Comparison of ENCODE assay signal across 7 mouse cellular contexts in genomic region chr12:102756304-102756703, GRCm38 (mm10). TPM values are rescaled to one million over a fixed set of nuclear protein-coding genes. Genes with fewer than 3 reads are reported as not detected.
DNase-seq lines count a peak whose midpoint lies in the region; ATAC-seq and TF ChIP-seq lines count a peak whose summit lies in the region.

No protein-coding gene starts in this region.

- H3K4me1 ChIP-seq in megakaryocyte, embryonic 14.5 days, result peaks cover 46% of the 10 kb centered on the region
- H3K4me1 ChIP-seq in heart, postnatal 0 days (ENCODE audit: control insufficient read depth, insufficient read depth), result peaks cover 15% of the 10 kb centered on the region
- H3K4me1 ChIP-seq in liver, embryonic 14.5 days (replicated peaks; ENCODE audit: control insufficient read depth in 2 of 2, insufficient read depth in 2 of 2, low read length in 1 of 2), result peaks cover 10 to 12% of the 10 kb centered on the region in 2 experiments

- ATAC-seq in megakaryocyte, adult 5-6 weeks (ENCODE audit: poor library complexity, severe bottlenecking), result no peak
- no peak for ATAC-seq in heart, postnatal 0 days (ENCODE audit: insufficient read depth, low read depth)
- ATAC-seq in liver, embryonic 14.5 days (ENCODE audit: insufficient read depth), result no peak

- DNase-seq in c-Kit-positive CD71-positive TER-119-negative erythroid progenitor cells, embryonic 14.5 days (ENCODE audit: low read depth), result peak; percentile 50
- DNase-seq in heart, postnatal 0 days (ENCODE audit: low spot score), result no peak
- DNase-seq in liver, embryonic 14.5 days (ENCODE audit: low read depth in 3 of 3, low spot score in 3 of 3), result peak in 2 of 3 experiments; percentile 47 to 49
- peak; percentile 42 for DNase-seq in retina, postnatal 1 day
- DNase-seq in frontal cortex, postnatal 10 days (ENCODE audit: low spot score in 2 of 2), result no peak

- no peak overlapping the region for H3K9ac ChIP-seq in heart, postnatal 0 days (replicated peaks; ENCODE audit: low read depth, low read length)
- H3K9ac ChIP-seq in liver, embryonic 14.5 days (replicated peaks), result peak overlapping the region; percentile 79

- H3K4me2 ChIP-seq in heart, postnatal 0 days (ENCODE audit: low read depth, low read length), result peak overlapping the region; percentile 87
- H3K4me2 ChIP-seq in liver, embryonic 14.5 days (ENCODE audit: low read depth), result peak overlapping the region; percentile 97

- TF ChIP-seq EP300 in heart, postnatal 0 days (IDR thresholded peaks at IDR 0.05; ENCODE audit: low read depth), result no peak
- TF ChIP-seq EP300 in liver, embryonic 14.5 days (IDR thresholded peaks at IDR 0.05; ENCODE audit: low read depth), result no peak

- H3K4me3 ChIP-seq in megakaryocyte, embryonic 14.5 days (replicated peaks), result peak overlapping the region; percentile 100
- H3K4me3 ChIP-seq in heart, postnatal 0 days (ENCODE audit: low read depth, low read length), result peak overlapping the region; percentile 94
- H3K4me3 ChIP-seq in liver, embryonic 14.5 days (ENCODE audit: insufficient read depth in 1 of 2, low read depth in 2 of 2, low read length in 2 of 2), result peak overlapping the region; percentile 87 to 96

- peak; percentile 25; the same call in 1 of the 2 replicates for TF ChIP-seq CTCF in heart, postnatal 0 days (IDR thresholded peaks at IDR 0.05; ENCODE audit: low read depth)
- peak; percentile 67 for TF ChIP-seq CTCF in liver, embryonic 14.5 days (IDR thresholded peaks at IDR 0.05; ENCODE audit: low read depth)

- peak overlapping the region; percentile 78; the same call in 1 of the 2 replicates for H3K27ac ChIP-seq in heart, postnatal 0 days (ENCODE audit: low read depth)
- no peak overlapping the region for H3K27ac ChIP-seq in liver, embryonic 14.5 days

- H3K9me3 ChIP-seq in megakaryocyte, embryonic 14.5 days, result no peaks in the 10 kb centered on the region
- no peaks in the 10 kb centered on the region for H3K9me3 ChIP-seq in heart, postnatal 0 days (replicated peaks; ENCODE audit: control insufficient read depth, low read length)
- H3K9me3 ChIP-seq in liver, embryonic 14.5 days (ENCODE audit: control insufficient read depth, low read length), result no peaks in the 10 kb centered on the region

- WGBS in heart, postnatal 0 days, result 70% methylated on average over 7 of the region's 7 CpGs
- 72% methylated on average over 7 of the region's 7 CpGs for WGBS in liver, embryonic 14.5 days (ENCODE audit: insufficient replicate concordance)

- no peaks in the 10 kb centered on the region for H3K27me3 ChIP-seq in megakaryocyte, embryonic 14.5 days (replicated peaks)
- H3K27me3 ChIP-seq in heart, postnatal 0 days (ENCODE audit: control insufficient read depth, insufficient read depth, low read length), result no peaks in the 10 kb centered on the region
- no peaks in the 10 kb centered on the region for H3K27me3 ChIP-seq in liver, embryonic 14.5 days (ENCODE audit: control insufficient read depth, insufficient read depth, low read length)

- peaks cover 32% of the 10 kb centered on the region for H3K36me3 ChIP-seq in megakaryocyte, embryonic 14.5 days (replicated peaks; ENCODE audit: low read length)
- no peaks in the 10 kb centered on the region for H3K36me3 ChIP-seq in heart, postnatal 0 days (replicated peaks; ENCODE audit: control insufficient read depth, insufficient read depth, low read length)
- peaks cover 2% of the 10 kb centered on the region for H3K36me3 ChIP-seq in liver, embryonic 14.5 days (replicated peaks; ENCODE audit: control insufficient read depth, insufficient read depth, low read depth)

RNA-seq across cellular contexts. Expression of gene Gm28051, which starts 1.3 kb away (rescaled TPM):
- polyA plus RNA-seq in megakaryocyte, embryonic 14.5 days (2012; ENCODE audit: insufficient read depth, low replicate concordance), result not detected in 2 replicates
- total RNA-seq in megakaryocyte, adult 5-6 weeks (2015), result not detected in 2 replicates
- total RNA-seq in megakaryocyte, adult 5-6 weeks (2017), result not detected in 2 replicates
- total RNA-seq in heart, postnatal 0 days (2014; rRNA removed; ENCODE audit: low replicate concordance), result not detected in 2 replicates
- not detected in 2 replicates for polyA plus RNA-seq in heart, postnatal 0 days (2015; fragmentation: Nextera tagmentation; extraction: Ambion mirVana)
- not detected in 2 replicates for polyA plus RNA-seq in liver, embryonic 14.5 days (2012; rRNA removed)
- polyA plus RNA-seq in liver, embryonic 14.5 days (2014; fragmentation: Nextera tagmentation; extraction: Ambion mirVana), result not detected in 2 replicates

RNA-seq across cellular contexts. Expression of gene Gon7, which starts 1.3 kb away (rescaled TPM):
- polyA plus RNA-seq in megakaryocyte, embryonic 14.5 days (2012; ENCODE audit: insufficient read depth, low replicate concordance), result 10.4 TPM in 1 of 2 replicates, not detected in the other
- 22.2 and 26.1 TPM in 2 replicates for total RNA-seq in megakaryocyte, adult 5-6 weeks (2015)
- total RNA-seq in megakaryocyte, adult 5-6 weeks (2017), result 14.0 and 29.9 TPM in 2 replicates
- total RNA-seq in heart, postnatal 0 days (2014; rRNA removed; ENCODE audit: low replicate concordance), result 1.8 and 5.7 TPM in 2 replicates
- 17.2 and 20.5 TPM in 2 replicates for polyA plus RNA-seq in heart, postnatal 0 days (2015; fragmentation: Nextera tagmentation; extraction: Ambion mirVana)
- 4.0 and 6.9 TPM in 2 replicates for polyA plus RNA-seq in liver, embryonic 14.5 days (2012; rRNA removed)
- 9.3 and 10.8 TPM in 2 replicates for polyA plus RNA-seq in liver, embryonic 14.5 days (2014; fragmentation: Nextera tagmentation; extraction: Ambion mirVana)

RNA-seq across cellular contexts. Expression of gene Ubr7, which starts 1.5 kb away (rescaled TPM):
- 4.4 and 11.3 TPM in 2 replicates for polyA plus RNA-seq in megakaryocyte, embryonic 14.5 days (2012; ENCODE audit: insufficient read depth, low replicate concordance)
- 15.8 and 21.5 TPM in 2 replicates for total RNA-seq in megakaryocyte, adult 5-6 weeks (2015)
- 29.5 and 37.3 TPM in 2 replicates for total RNA-seq in megakaryocyte, adult 5-6 weeks (2017)
- 44.0 and 52.3 TPM in 2 replicates for total RNA-seq in heart, postnatal 0 days (2014; rRNA removed; ENCODE audit: low replicate concordance)
- 22.4 and 23.5 TPM in 2 replicates for polyA plus RNA-seq in heart, postnatal 0 days (2015; fragmentation: Nextera tagmentation; extraction: Ambion mirVana)
- 11.4 and 16.1 TPM in 2 replicates for polyA plus RNA-seq in liver, embryonic 14.5 days (2012; rRNA removed)
- 25.3 and 25.7 TPM in 2 replicates for polyA plus RNA-seq in liver, embryonic 14.5 days (2014; fragmentation: Nextera tagmentation; extraction: Ambion mirVana)

RNA-seq across cellular contexts. Expression of gene Gm20604, which starts 2.2 kb away (rescaled TPM):
- polyA plus RNA-seq in megakaryocyte, embryonic 14.5 days (2012; ENCODE audit: insufficient read depth, low replicate concordance), result 0.82 TPM in 1 of 2 replicates, not detected in the other
- 10.0 and 10.6 TPM in 2 replicates for total RNA-seq in megakaryocyte, adult 5-6 weeks (2015)
- total RNA-seq in megakaryocyte, adult 5-6 weeks (2017), result 3.3 and 5.4 TPM in 2 replicates
- total RNA-seq in heart, postnatal 0 days (2014; rRNA removed; ENCODE audit: low replicate concordance), result 5.7 and 11.2 TPM in 2 replicates
- 12.1 and 13.4 TPM in 2 replicates for polyA plus RNA-seq in heart, postnatal 0 days (2015; fragmentation: Nextera tagmentation; extraction: Ambion mirVana)
- polyA plus RNA-seq in liver, embryonic 14.5 days (2012; rRNA removed), result 3.7 and 6.1 TPM in 2 replicates
- 8.1 and 9.3 TPM in 2 replicates for polyA plus RNA-seq in liver, embryonic 14.5 days (2014; fragmentation: Nextera tagmentation; extraction: Ambion mirVana)

RNA-seq across cellular contexts. Expression of gene Tmem251, which starts 12.7 kb away (rescaled TPM):
- 1.2 and 2.4 TPM in 2 replicates for polyA plus RNA-seq in megakaryocyte, embryonic 14.5 days (2012; ENCODE audit: insufficient read depth, low replicate concordance)
- total RNA-seq in megakaryocyte, adult 5-6 weeks (2015), result 13.4 and 13.9 TPM in 2 replicates
- 9.7 and 11.4 TPM in 2 replicates for total RNA-seq in megakaryocyte, adult 5-6 weeks (2017)
- 2.6 and 9.3 TPM in 2 replicates for total RNA-seq in heart, postnatal 0 days (2014; rRNA removed; ENCODE audit: low replicate concordance)
- polyA plus RNA-seq in heart, postnatal 0 days (2015; fragmentation: Nextera tagmentation; extraction: Ambion mirVana), result 7.7 and 10.0 TPM in 2 replicates
- 2.0 TPM in 2 replicates for polyA plus RNA-seq in liver, embryonic 14.5 days (2012; rRNA removed)
- 6.6 and 6.7 TPM in 2 replicates for polyA plus RNA-seq in liver, embryonic 14.5 days (2014; fragmentation: Nextera tagmentation; extraction: Ambion mirVana)

Comparison
In these comparisons a context has a peak if more than half of its experiments do, and no peak if none do; other contexts are left out.
1. DNase-seq: peak in c-Kit-positive CD71-positive TER-119-negative erythroid progenitor cells, embryonic 14.5 days (single experiment), liver, embryonic 14.5 days (2 of 3) and retina, postnatal 1 day (single experiment); none in heart, postnatal 0 days (single experiment) and frontal cortex, postnatal 10 days (0 of 2).
2. Peak in every context shown above with its lines, with median percentiles within 50 percentile points of each other: H3K4me3 ChIP-seq.